Mouse (Mus musculus): ENCODE data around the gene Krtap28-13. TPM values are rescaled to one million over a fixed set of nuclear protein-coding genes. Genes with fewer than 3 reads are reported as not detected.

Krtap28-13 gene
- not detected in 2 replicates for polyA plus RNA-seq (2014; fragmentation: Nextera tagmentation; extraction: Ambion mirVana)

DNA sequence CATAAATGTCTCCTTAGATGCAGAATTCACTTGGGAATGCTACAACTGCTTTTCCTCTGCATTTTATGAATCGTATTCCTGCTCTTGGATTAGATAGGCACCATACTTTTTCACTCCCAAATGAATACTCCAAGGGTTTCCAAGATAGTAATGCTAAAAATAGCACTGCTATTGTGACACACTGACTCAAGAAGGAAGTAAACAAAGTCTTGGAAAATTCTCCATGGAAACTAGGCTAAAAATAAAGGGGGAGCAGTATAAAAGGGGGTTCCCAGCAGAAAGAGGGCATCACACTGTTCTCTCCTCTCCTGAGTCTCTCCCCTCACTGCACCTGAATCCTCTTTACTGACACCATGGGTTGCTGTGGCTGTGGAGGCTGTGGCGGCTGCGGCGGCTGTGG is at the start of gene Krtap28-13:
Gene Krtap28-13, plus strand, starts transcription at position 288 of the 400 bp plus-strand sequence.
- Histone ChIP-seq H3K4me2 (ENCODE audit: low read depth) (no peak within 1 kb of the TSS), H3K27ac (ENCODE audit: low read depth, low read length) (no peak within 1 kb of the TSS), H3K4me1 (ENCODE audit: control insufficient read depth, insufficient read depth, low read length) (no peaks in the 10 kb centered on the region), H3K27me3 (ENCODE audit: control insufficient read depth, insufficient read depth, low read length) (no peaks in the 10 kb centered on the region), H3K4me3 (ENCODE audit: low read depth, low read length) (no peak within 1 kb of the TSS), H3K9me3 (ENCODE audit: control insufficient read depth, low read length) (no peaks in the 10 kb centered on the region), H3K36me3 (ENCODE audit: control insufficient read depth, insufficient read depth, low read length) (no peaks in the 10 kb centered on the region), H3K9ac (ENCODE audit: low read length) (no peak within 1 kb of the TSS)
- WGBS = 96% methylated on average over 4 of the region's 4 CpGs
- ATAC-seq (ENCODE audit: insufficient read depth, low FRiP score, low TSS enrichment) (no peak), DNase-seq (ENCODE audit: low spot score) (no peak)

GRCm38 (mm10) chr1:83014477-83014876 is 46.3 kb upstream of the Krtap28-13 start:
- Histone ChIP-seq H3K4me1 (ENCODE audit: control insufficient read depth, insufficient read depth, low read length) (no peaks in the 10 kb centered on the region), H3K27ac (ENCODE audit: low read depth, low read length) (no peak overlapping the region), H3K27me3 (ENCODE audit: control insufficient read depth, insufficient read depth, low read length) (no peaks in the 10 kb centered on the region), H3K9me3 (ENCODE audit: control insufficient read depth, low read length) (no peaks in the 10 kb centered on the region), H3K4me3 (ENCODE audit: low read depth, low read length) (no peak overlapping the region), H3K4me2 (ENCODE audit: low read depth) (no peak overlapping the region), H3K36me3 (ENCODE audit: control insufficient read depth, insufficient read depth, low read length) (no peaks in the 10 kb centered on the region), H3K9ac (ENCODE audit: low read length) (no peak overlapping the region)
- WGBS = 92% methylated on average over 3 of the region's 3 CpGs
- ATAC-seq (ENCODE audit: insufficient read depth, low FRiP score, low TSS enrichment) (no peak), DNase-seq (ENCODE audit: low spot score) (no peak)

- no peak for DNase-seq (ENCODE audit: low spot score)
- 78% methylated on average over 10 of the region's 10 CpGs for WGBS
- no peak for ATAC-seq (ENCODE audit: insufficient read depth, low FRiP score, low TSS enrichment)
- Histone ChIP-seq H3K4me3 (ENCODE audit: low read depth, low read length) (no peak overlapping the region), H3K36me3 (ENCODE audit: control insufficient read depth, insufficient read depth, low read length) (no peaks in the 10 kb centered on the region), H3K27me3 (ENCODE audit: control insufficient read depth, insufficient read depth, low read length) (no peaks in the 10 kb centered on the region), H3K27ac (ENCODE audit: low read depth, low read length) (no peak overlapping the region), H3K9ac (ENCODE audit: low read length) (no peak overlapping the region), H3K4me2 (ENCODE audit: low read depth) (no peak overlapping the region), H3K9me3 (ENCODE audit: control insufficient read depth, low read length) (no peaks in the 10 kb centered on the region), H3K4me1 (ENCODE audit: control insufficient read depth, insufficient read depth, low read length) (no peaks in the 10 kb centered on the region)
Measured at GRCm38 (mm10) chr1:83015329-83015879, 45.3 kb upstream of the Krtap28-13 start.

DNA sequence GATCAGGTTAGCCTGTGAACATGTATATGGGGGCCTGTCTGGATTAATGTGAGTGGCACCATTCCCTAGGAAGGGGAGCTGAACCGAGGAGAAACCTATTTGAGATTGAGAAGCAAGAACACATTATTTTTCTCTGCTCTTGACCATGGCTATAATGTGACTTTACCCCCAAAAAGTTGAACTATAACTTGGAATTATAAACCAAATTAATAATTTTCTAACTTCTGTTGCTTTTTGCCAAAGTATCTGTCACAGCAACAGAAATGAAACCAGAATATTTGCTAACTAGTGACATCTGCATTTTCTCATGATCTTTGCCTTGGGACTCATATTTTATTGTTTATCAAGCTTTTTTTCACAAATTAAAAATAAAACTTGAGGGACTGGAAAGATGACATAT is 44.2 kb upstream of the Krtap28-13 start:
- ATAC-seq (ENCODE audit: insufficient read depth, low FRiP score, low TSS enrichment) (no peak), DNase-seq (ENCODE audit: low spot score) (no peak)
- no peaks in the 10 kb centered on the region for H3K9me3 ChIP-seq (ENCODE audit: control insufficient read depth, low read length)
- 65% methylated on average over 1 of the region's 1 CpGs for WGBS
- H3K36me3 ChIP-seq (ENCODE audit: control insufficient read depth, insufficient read depth, low read length) = no peaks in the 10 kb centered on the region
- H3K9ac ChIP-seq (ENCODE audit: low read length) = no peak overlapping the region
- H3K4me2 ChIP-seq (ENCODE audit: low read depth) = no peak overlapping the region
- no peaks in the 10 kb centered on the region for H3K4me1 ChIP-seq (ENCODE audit: control insufficient read depth, insufficient read depth, low read length)
- no peak overlapping the region for H3K27ac ChIP-seq (ENCODE audit: low read depth, low read length)
- H3K4me3 ChIP-seq (ENCODE audit: low read depth, low read length) = no peak overlapping the region
- no peaks in the 10 kb centered on the region for H3K27me3 ChIP-seq (ENCODE audit: control insufficient read depth, insufficient read depth, low read length)

DNA sequence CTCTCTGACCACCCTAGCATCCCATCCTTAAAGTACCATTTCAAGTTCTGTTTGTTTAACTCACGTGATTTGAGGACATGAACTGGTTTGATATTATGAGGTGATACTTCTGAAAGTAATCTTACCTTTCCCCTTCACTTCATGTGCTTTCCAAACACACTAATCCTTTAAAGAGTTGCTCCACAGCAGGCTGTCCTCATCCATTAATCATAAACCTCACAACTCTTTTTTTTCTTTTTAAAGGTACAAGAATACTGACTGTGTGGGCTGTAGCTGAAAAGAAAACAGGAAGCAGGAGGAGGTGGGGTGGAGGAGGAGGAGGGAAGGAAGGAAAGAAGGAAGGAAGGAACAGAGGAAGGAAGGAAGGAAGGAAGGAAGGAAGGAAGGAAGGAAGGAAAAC is 28.8 kb upstream of the Krtap28-13 start:
- 65% methylated on average over 1 of the region's 1 CpGs for WGBS
- no peak for DNase-seq (ENCODE audit: low spot score)
- H3K27me3 ChIP-seq (ENCODE audit: control insufficient read depth, insufficient read depth, low read length) = no peaks in the 10 kb centered on the region
- H3K4me3 ChIP-seq (ENCODE audit: low read depth, low read length) = no peak overlapping the region
- no peak overlapping the region for H3K4me2 ChIP-seq (ENCODE audit: low read depth)
- ATAC-seq (ENCODE audit: insufficient read depth, low FRiP score, low TSS enrichment) = no peak
- no peaks in the 10 kb centered on the region for H3K36me3 ChIP-seq (ENCODE audit: control insufficient read depth, insufficient read depth, low read length)
- no peak overlapping the region for H3K27ac ChIP-seq (ENCODE audit: low read depth, low read length)
- no peak overlapping the region for H3K9ac ChIP-seq (ENCODE audit: low read length)
- H3K4me1 ChIP-seq (ENCODE audit: control insufficient read depth, insufficient read depth, low read length) = no peaks in the 10 kb centered on the region
- H3K9me3 ChIP-seq (ENCODE audit: control insufficient read depth, low read length) = no peaks in the 10 kb centered on the region

DNA sequence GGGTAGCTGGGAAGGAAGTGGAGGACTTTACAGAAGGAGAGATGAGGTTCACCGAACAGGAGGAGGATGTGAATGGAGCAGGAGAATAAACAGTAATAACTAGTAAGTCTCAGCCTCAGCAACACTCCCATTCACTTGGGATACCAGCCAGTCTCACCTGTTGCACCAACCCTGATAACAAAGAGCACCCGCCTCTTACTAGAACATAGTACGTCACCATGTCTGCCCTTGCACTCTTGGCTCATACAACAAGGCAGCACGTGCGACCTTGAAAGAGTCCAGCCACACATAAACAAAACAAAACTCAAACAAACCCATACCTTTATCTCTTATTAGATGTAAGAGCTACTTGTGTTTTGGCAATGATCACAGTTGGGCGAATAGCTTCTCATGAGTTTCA is 28.2 kb upstream of the Krtap28-13 start:
- Histone ChIP-seq H3K36me3 (ENCODE audit: control insufficient read depth, insufficient read depth, low read length) (no peaks in the 10 kb centered on the region), H3K9ac (ENCODE audit: low read length) (no peak overlapping the region), H3K27me3 (ENCODE audit: control insufficient read depth, insufficient read depth, low read length) (no peaks in the 10 kb centered on the region), H3K4me1 (ENCODE audit: control insufficient read depth, insufficient read depth, low read length) (no peaks in the 10 kb centered on the region), H3K4me2 (ENCODE audit: low read depth) (no peak overlapping the region), H3K27ac (ENCODE audit: low read depth, low read length) (no peak overlapping the region), H3K4me3 (ENCODE audit: low read depth, low read length) (no peak overlapping the region), H3K9me3 (ENCODE audit: control insufficient read depth, low read length) (no peaks in the 10 kb centered on the region)
- 89% methylated on average over 6 of the region's 6 CpGs for WGBS
- DNase-seq (ENCODE audit: low spot score) (no peak), ATAC-seq (ENCODE audit: insufficient read depth, low FRiP score, low TSS enrichment) (no peak)

- ATAC-seq (ENCODE audit: insufficient read depth, low FRiP score, low TSS enrichment) (no peak), DNase-seq (ENCODE audit: low spot score) (no peak)
- Histone ChIP-seq H3K36me3 (ENCODE audit: control insufficient read depth, insufficient read depth, low read length) (no peaks in the 10 kb centered on the region), H3K9ac (ENCODE audit: low read length) (no peak overlapping the region), H3K4me1 (ENCODE audit: control insufficient read depth, insufficient read depth, low read length) (0 out of 2 replicates have a peak, but pooled peaks cover 2% of the 10 kb centered on the region), H3K9me3 (ENCODE audit: control insufficient read depth, low read length) (no peaks in the 10 kb centered on the region), H3K27ac (ENCODE audit: low read depth, low read length) (no peak overlapping the region), H3K27me3 (ENCODE audit: control insufficient read depth, insufficient read depth, low read length) (no peaks in the 10 kb centered on the region), H3K4me3 (ENCODE audit: low read depth, low read length) (no peak overlapping the region), H3K4me2 (ENCODE audit: low read depth) (no peak overlapping the region)
- 63% methylated on average over 5 of the region's 5 CpGs for WGBS
Measured at GRCm38 (mm10) chr1:83034509-83034908, 26.2 kb upstream of the Krtap28-13 start.

- no peaks in the 10 kb centered on the region for H3K27me3 ChIP-seq (ENCODE audit: control insufficient read depth, insufficient read depth, low read length)
- H3K9ac ChIP-seq (ENCODE audit: low read length) = no peak overlapping the region
- H3K4me1 ChIP-seq (ENCODE audit: control insufficient read depth, insufficient read depth, low read length) = 0 out of 2 replicates have a peak, but pooled peaks cover 2% of the 10 kb centered on the region
- H3K4me2 ChIP-seq (ENCODE audit: low read depth) = no peak overlapping the region
- no peaks in the 10 kb centered on the region for H3K9me3 ChIP-seq (ENCODE audit: control insufficient read depth, low read length)
- no peak overlapping the region for H3K4me3 ChIP-seq (ENCODE audit: low read depth, low read length)
- DNase-seq (ENCODE audit: low spot score) = no peak
- WGBS = 78% methylated on average over 11 of the region's 11 CpGs
- H3K36me3 ChIP-seq (ENCODE audit: control insufficient read depth, insufficient read depth, low read length) = no peaks in the 10 kb centered on the region
- no peak for ATAC-seq (ENCODE audit: insufficient read depth, low FRiP score, low TSS enrichment)
- no peak overlapping the region for H3K27ac ChIP-seq (ENCODE audit: low read depth, low read length)
Measured at GRCm38 (mm10) chr1:83036892-83037667, 23.6 kb upstream of the Krtap28-13 start.
